21 mouse cellular contexts compared by ENCODE assay signal in the genomic region with DNA sequence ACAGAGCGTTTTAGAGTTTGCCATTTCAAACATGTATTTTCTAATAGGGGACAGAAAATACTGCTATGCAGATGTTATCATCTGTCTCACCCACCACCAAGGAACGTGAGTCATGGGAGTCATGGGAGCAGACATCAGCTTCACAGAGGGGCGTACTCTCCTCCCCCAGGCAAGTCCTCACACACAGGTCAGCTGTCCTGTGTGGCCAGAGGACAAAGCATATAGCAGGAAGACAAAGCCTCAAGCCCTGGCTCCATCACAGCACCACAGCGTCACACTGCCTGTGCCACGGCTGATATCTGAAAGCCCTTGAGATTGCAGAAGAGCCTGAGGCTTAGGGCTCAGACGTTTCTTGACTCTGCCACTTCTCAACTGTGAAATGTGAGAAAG. TPM values are rescaled to one million over a fixed set of nuclear protein-coding genes. Genes with fewer than 3 reads are reported as not detected.
DNase-seq lines count a peak whose midpoint lies in the region; ATAC-seq and TF ChIP-seq lines count a peak whose summit lies in the region.
"Had no signal": no experiment of that assay in that cellular context is flagged by ENCODE, and none has a peak within 500 bp of the region (broad histone marks: within the 10 kb centered on the region; RNA-seq: fewer than 3 reads in every experiment).

No protein-coding gene starts in this region.

- WGBS in heart, embryonic 11.5 days (ENCODE audit: insufficient replicate concordance), result 24% methylated on average over 6 of the region's 6 CpGs
- WGBS in heart, embryonic 15.5 days, result 27% methylated on average over 6 of the region's 6 CpGs
- WGBS in kidney, embryonic 16.5 days, result 50% methylated on average over 6 of the region's 6 CpGs
- WGBS in lung, postnatal 0 days, result 16% methylated on average over 6 of the region's 6 CpGs

- H3K4me1 ChIP-seq in heart, embryonic 11.5 days (ENCODE audit: control insufficient read depth, insufficient read depth, low read length), result peaks cover 12% of the 10 kb centered on the region
- H3K4me1 ChIP-seq in heart, embryonic 15.5 days (replicated peaks), result peaks cover 11% of the 10 kb centered on the region
- peaks cover 8% of the 10 kb centered on the region; the same call in 1 of the 2 replicates for H3K4me1 ChIP-seq in kidney, embryonic 16.5 days (ENCODE audit: insufficient read depth, low read length)
- H3K4me1 ChIP-seq in lung, postnatal 0 days (ENCODE audit: insufficient read depth, low read depth, low read length), result peaks cover 5% of the 10 kb centered on the region; the same call in 1 of the 2 replicates
- H3K4me1 ChIP-seq: embryonic facial prominence, embryonic 10.5 days; hindbrain, embryonic 13.5 days; intestine, embryonic 15.5 days had no signal

- DNase-seq in heart, adult 9 months (ENCODE audit: low spot score in 2 of 2), result no peak
- no peak for DNase-seq in heart, adult 11 months
- no peak for DNase-seq in kidney, adult 18-20 months
- no peak for DNase-seq in lung, postnatal 0 days (ENCODE audit: low spot score)
- no peak for DNase-seq in lung, postnatal 36 days
- DNase-seq: adrenal gland, adult 8-10 months; B cell, adult 2 months; cerebellum, adult 2 months; cerebellum, postnatal 10 days; gastrocnemius, postnatal 36 days; heart, adult 2 months had no signal

- no peak overlapping the region for H3K27ac ChIP-seq in heart, embryonic 11.5 days (ENCODE audit: low read depth, low read length)
- peak overlapping the region; percentile 25 for H3K27ac ChIP-seq in heart, embryonic 15.5 days
- H3K27ac ChIP-seq in kidney, embryonic 16.5 days (ENCODE audit: low read length), result no peak overlapping the region
- peak overlapping the region; percentile 43; the same call in 1 of the 2 replicates for H3K27ac ChIP-seq in lung, postnatal 0 days (ENCODE audit: low read length)
- H3K27ac ChIP-seq: embryonic facial prominence, embryonic 10.5 days; heart, adult 2 months; hindbrain, embryonic 13.5 days; hindbrain, postnatal 0 days; intestine, embryonic 15.5 days had no signal

- no peak; the same call in 1 of the 2 replicates for TF ChIP-seq EP300 in lung, postnatal 0 days (IDR thresholded peaks at IDR 0.05)

- H3K9me3 ChIP-seq in heart, embryonic 11.5 days (replicated peaks; ENCODE audit: control insufficient read depth, low read length), result no peaks in the 10 kb centered on the region
- H3K9me3 ChIP-seq in heart, embryonic 15.5 days (replicated peaks), result no peaks in the 10 kb centered on the region
- H3K9me3 ChIP-seq in kidney, embryonic 16.5 days (ENCODE audit: low read length), result no peaks in the 10 kb centered on the region
- H3K9me3 ChIP-seq in lung, postnatal 0 days (ENCODE audit: low read length), result no peaks in the 10 kb centered on the region
- H3K9me3 ChIP-seq: embryonic facial prominence, embryonic 10.5 days; G1E; hindbrain, embryonic 13.5 days; intestine, embryonic 15.5 days had no signal

- no peaks in the 10 kb centered on the region for H3K36me3 ChIP-seq in heart, embryonic 11.5 days (ENCODE audit: control insufficient read depth, insufficient read depth, low read length)
- no peaks in the 10 kb centered on the region for H3K36me3 ChIP-seq in heart, embryonic 15.5 days
- no peaks in the 10 kb centered on the region for H3K36me3 ChIP-seq in kidney, embryonic 16.5 days (ENCODE audit: insufficient read depth, low read length)
- H3K36me3 ChIP-seq in lung, postnatal 0 days (ENCODE audit: insufficient read depth, low read length), result no peaks in the 10 kb centered on the region
- H3K36me3 ChIP-seq: embryonic facial prominence, embryonic 10.5 days; G1E; hindbrain, embryonic 13.5 days; intestine, embryonic 15.5 days had no signal

- no peaks in the 10 kb centered on the region for H3K27me3 ChIP-seq in heart, embryonic 11.5 days (ENCODE audit: control insufficient read depth, insufficient read depth, low read length)
- 0 out of 2 replicates have a peak, but pooled peaks cover 5% of the 10 kb centered on the region for H3K27me3 ChIP-seq in heart, embryonic 15.5 days
- no peaks in the 10 kb centered on the region for H3K27me3 ChIP-seq in kidney, embryonic 16.5 days (ENCODE audit: insufficient read depth, low read length)
- H3K27me3 ChIP-seq in lung, postnatal 0 days (replicated peaks; ENCODE audit: insufficient read depth, low read length), result no peaks in the 10 kb centered on the region
- H3K27me3 ChIP-seq: hindbrain, embryonic 13.5 days; intestine, embryonic 15.5 days had no signal

- TF ChIP-seq CTCF in lung, postnatal 0 days (IDR thresholded peaks at IDR 0.05), result no peak

- no peak overlapping the region for H3K4me2 ChIP-seq in heart, embryonic 11.5 days
- no peak overlapping the region for H3K4me2 ChIP-seq in heart, embryonic 15.5 days
- no peak overlapping the region for H3K4me2 ChIP-seq in kidney, embryonic 16.5 days (replicated peaks; ENCODE audit: low read depth, low read length)
- no peak overlapping the region for H3K4me2 ChIP-seq in lung, postnatal 0 days (replicated peaks; ENCODE audit: low read depth, low read length)
- H3K4me2 ChIP-seq: hindbrain, embryonic 13.5 days; intestine, embryonic 15.5 days had no signal

- no peak overlapping the region for H3K9ac ChIP-seq in heart, embryonic 11.5 days (ENCODE audit: low read depth, low read length)
- no peak overlapping the region for H3K9ac ChIP-seq in heart, embryonic 15.5 days
- H3K9ac ChIP-seq in kidney, embryonic 16.5 days (replicated peaks; ENCODE audit: low read length), result no peak overlapping the region
- H3K9ac ChIP-seq in lung, postnatal 0 days (replicated peaks; ENCODE audit: low read depth), result no peak overlapping the region
- H3K9ac ChIP-seq: hindbrain, embryonic 13.5 days; intestine, embryonic 15.5 days had no signal

- peak; percentile 39; the same call in 1 of the 2 replicates for ATAC-seq in heart, embryonic 11.5 days (replicated peaks; ENCODE audit: insufficient number of reproducible peaks, low FRiP score, low TSS enrichment)
- ATAC-seq in heart, embryonic 15.5 days (replicated peaks; ENCODE audit: insufficient number of reproducible peaks, insufficient read depth, low FRiP score, low read depth), result peak; percentile 35; the same call in 1 of the 2 replicates
- ATAC-seq in kidney, embryonic 16.5 days (ENCODE audit: low FRiP score, low TSS enrichment), result 0 out of 2 replicates have a peak, but pooled peaks have one; percentile 39
- peak; percentile 74 for ATAC-seq in lung, postnatal 0 days
- ATAC-seq: CD4-positive, CD25-positive, alpha-beta regulatory T cell, adult 4 months; forebrain, embryonic 14.5 days; hindbrain, postnatal 0 days; intestine, embryonic 15.5 days had no signal

- H3K4me3 ChIP-seq in heart, embryonic 11.5 days (ENCODE audit: low read depth, low read length), result no peak overlapping the region
- H3K4me3 ChIP-seq in heart, embryonic 15.5 days, result no peak overlapping the region
- H3K4me3 ChIP-seq in kidney, embryonic 16.5 days (ENCODE audit: low read length), result no peak overlapping the region
- no peak overlapping the region for H3K4me3 ChIP-seq in lung, postnatal 0 days (ENCODE audit: low read depth, low read length)
- H3K4me3 ChIP-seq: embryonic facial prominence, embryonic 10.5 days; heart, adult 2 months; hindbrain, embryonic 13.5 days; intestine, embryonic 15.5 days had no signal

RNA-seq across cellular contexts. Expression of a gene that starts 49.7 kb away (rescaled TPM):
- 7.7 and 8.2 TPM in 2 replicates for polyA plus RNA-seq in heart, embryonic 11.5 days (2014; fragmentation: Nextera tagmentation; extraction: Ambion mirVana)
- polyA plus RNA-seq in heart, embryonic 15.5 days (2015; fragmentation: Nextera tagmentation; extraction: Ambion mirVana), result 11.0 and 11.9 TPM in 2 replicates
- 8.1 and 9.3 TPM in 2 replicates for polyA plus RNA-seq in kidney, embryonic 16.5 days (2015; fragmentation: Nextera tagmentation; extraction: Ambion mirVana)
- 9.0 and 10.9 TPM in 2 replicates for polyA plus RNA-seq in lung, postnatal 0 days (2015; fragmentation: Nextera tagmentation; extraction: Ambion mirVana)
- polyA plus RNA-seq: CD4-positive, CD25-positive, alpha-beta regulatory T cell, adult 4 months; G1E had no signal

Comparison
In these comparisons a context has a peak if more than half of its experiments do, and no peak if none do; other contexts are left out.
1. H3K27ac ChIP-seq: peak in heart, embryonic 15.5 days (single experiment) and lung, postnatal 0 days (single experiment); none in heart, embryonic 11.5 days (single experiment) and kidney, embryonic 16.5 days (single experiment).
2. Peak in every context shown above with its lines, with median percentiles within 50 percentile points of each other: ATAC-seq.